Mouse (Mus musculus) kidney, adult 9 months (tissue): Measurements from ENCODE around the gene Serpina3b.

Experiments
- DNase-seq: peaks from one replicate; pipeline ENCODE4 v3.0.0; 2022

Gene Serpina3b

GRCm38 (mm10) chr12:104178577-104178976, 50.8 kb downstream of the Serpina3b start:
- DNase-seq: no peak

DNA sequence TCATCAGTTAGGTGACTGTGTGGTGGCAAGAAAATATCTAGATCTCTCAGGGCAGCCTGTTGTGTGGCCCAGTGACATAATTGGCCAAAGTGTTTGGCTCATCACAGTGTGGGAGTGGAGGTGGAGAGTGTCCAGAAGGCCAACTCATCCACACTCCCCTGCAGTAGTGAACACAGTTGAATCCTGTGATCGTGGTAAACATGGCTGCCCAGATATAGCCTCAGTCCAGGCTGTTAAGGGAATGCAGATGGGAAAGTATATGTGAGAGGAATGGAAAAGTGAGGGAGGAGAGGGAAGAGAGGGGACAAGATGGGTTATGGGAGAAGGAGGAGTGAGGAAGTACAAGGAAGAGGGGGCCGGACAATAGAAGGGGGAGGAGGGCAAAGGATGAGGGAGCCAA, 51.2 kb downstream of the Serpina3b start:
- no peak for DNase-seq

GRCm38 (mm10) chr12:104185046-104185445, 57.2 kb downstream of the Serpina3b start:
- DNase-seq: no peak

- no peak for DNase-seq
Measured at GRCm38 (mm10) chr12:104186041-104186581, 58.3 kb downstream of the Serpina3b start.
